Mouse (Mus musculus): Measurements from ENCODE around the gene Zfp74.
"Not testable (repeated sequence)": the region's sequence is repeated elsewhere in the genome, so short reads cannot be mapped to it uniquely, and the experiment has no call there.

The Zfp74 gene

GRCm38 (mm10) chr7:29953513-29954401 is at the start of gene Zfp74:
Zfp74 (minus strand) TSS chr7:29954089.
- DNase-seq (ENCODE audit: low spot score) = peak; percentile 75

- DNase-seq (ENCODE audit: low spot score) = no peak
Measured at GRCm38 (mm10) chr7:30000601-30001000, 46.7 kb upstream of the Zfp74 start.

- no peak for DNase-seq (ENCODE audit: low spot score)
Measured at GRCm38 (mm10) chr7:29995134-29995533, 41.2 kb upstream of the Zfp74 start.

GRCm38 (mm10) chr7:29993340-29993739 is 39.5 kb upstream of the Zfp74 start:
- DNase-seq (ENCODE audit: low spot score) = no peak

GRCm38 (mm10) chr7:29992698-29993097 is 38.8 kb upstream of the Zfp74 start:
- DNase-seq (ENCODE audit: low spot score) = no peak

- no peak for DNase-seq (ENCODE audit: low spot score)
Measured at GRCm38 (mm10) chr7:29989031-29989430, 35.1 kb upstream of the Zfp74 start.

GRCm38 (mm10) chr7:29987551-29987950 is 33.7 kb upstream of the Zfp74 start:
- DNase-seq (ENCODE audit: low spot score) = no peak

GRCm38 (mm10) chr7:29986101-29986500 is 32.2 kb upstream of the Zfp74 start:
- no peak for DNase-seq (ENCODE audit: low spot score)

GRCm38 (mm10) chr7:29983690-29984380 is 29.9 kb upstream of the Zfp74 start, which contains the start of gene Zfp568:
Zfp568 (plus strand) TSS chr7:29983955.
- peak; percentile 74 for DNase-seq (ENCODE audit: low spot score)

- no peak for DNase-seq (ENCODE audit: low spot score)
Measured at GRCm38 (mm10) chr7:29983340-29983689, 29.4 kb upstream of the Zfp74 start.

- peak; percentile 33 for DNase-seq (ENCODE audit: low spot score)
Measured at GRCm38 (mm10) chr7:29982931-29983330, 29.0 kb upstream of the Zfp74 start.

GRCm38 (mm10) chr7:29982341-29982740 is 28.5 kb upstream of the Zfp74 start:
- DNase-seq (ENCODE audit: low spot score) = no peak

GRCm38 (mm10) chr7:29981860-29982259 is 28.0 kb upstream of the Zfp74 start:
- DNase-seq (ENCODE audit: low spot score) = no peak

- no peak for DNase-seq (ENCODE audit: low spot score)
Measured at GRCm38 (mm10) chr7:29981455-29981854, 27.6 kb upstream of the Zfp74 start.

- no peak for DNase-seq (ENCODE audit: low spot score)
Measured at GRCm38 (mm10) chr7:29980761-29981160, 26.9 kb upstream of the Zfp74 start.

- DNase-seq (ENCODE audit: low spot score) = no peak
Measured at GRCm38 (mm10) chr7:29970686-29971085, 16.8 kb upstream of the Zfp74 start.

- not testable (repeated sequence) for DNase-seq (ENCODE audit: low spot score)
Measured at GRCm38 (mm10) chr7:29965115-29965810, 11.4 kb upstream of the Zfp74 start.

- no peak for DNase-seq (ENCODE audit: low spot score)
Measured at GRCm38 (mm10) chr7:29959004-29959403, 5.1 kb upstream of the Zfp74 start.

GRCm38 (mm10) chr7:29958125-29958724 is 4.3 kb upstream of the Zfp74 start:
- no peak for DNase-seq (ENCODE audit: low spot score)

- DNase-seq (ENCODE audit: low spot score) = no peak
Measured at GRCm38 (mm10) chr7:29956257-29956656, 2.4 kb upstream of the Zfp74 start.

GRCm38 (mm10) chr7:29954731-29955130 is 842 bp upstream of the Zfp74 start:
- peak; percentile 80 for DNase-seq (ENCODE audit: low spot score)

GRCm38 (mm10) chr7:29953086-29953485 is 803 bp downstream of the Zfp74 start:
- no peak for DNase-seq (ENCODE audit: low spot score)
